In genomic region chr10:81400371-81401204, GRCm38 (mm10) we compare ENCODE assay signal across 11 mouse cellular contexts. TPM values are rescaled to one million over a fixed set of nuclear protein-coding genes. Genes with fewer than 3 reads are reported as not detected.
DNase-seq lines count a peak whose midpoint lies in the region; ATAC-seq lines count a peak whose summit lies in the region.
"Had no signal": no experiment of that assay in that cellular context is flagged by ENCODE, and none has a peak within 500 bp of the region (broad histone marks: within the 10 kb centered on the region; RNA-seq: fewer than 3 reads in every experiment).

No protein-coding gene starts in this region.

- 46% methylated on average over 22 of the region's 22 CpGs for WGBS in heart, embryonic 10.5 days
- 58% methylated on average over 21 of the region's 22 CpGs for WGBS in forebrain, embryonic 12.5 days
- WGBS in liver, embryonic 12.5 days (ENCODE audit: insufficient replicate concordance), result 76% methylated on average over 22 of the region's 22 CpGs

- H3K27me3 ChIP-seq in heart, embryonic 10.5 days (ENCODE audit: insufficient read depth, poor library complexity, severe bottlenecking), result peaks cover 69% of the 10 kb centered on the region
- peaks cover 39% of the 10 kb centered on the region for H3K27me3 ChIP-seq in forebrain, embryonic 12.5 days
- H3K27me3 ChIP-seq in liver, embryonic 12.5 days (replicated peaks), result peaks cover 40% of the 10 kb centered on the region

- H3K4me3 ChIP-seq in heart, embryonic 10.5 days, result peak overlapping the region; percentile 10
- 0 out of 2 replicates have a peak overlapping the region, but pooled peaks have one; percentile 5 for H3K4me3 ChIP-seq in forebrain, embryonic 12.5 days (replicated peaks)
- no peak overlapping the region for H3K4me3 ChIP-seq in liver, embryonic 12.5 days

- DNase-seq in heart, embryonic 10.5 days (ENCODE audit: low spot score), result no peak
- no peak for DNase-seq in heart, adult 9 months (ENCODE audit: low spot score in 2 of 2)
- DNase-seq in brain, adult 2 months (ENCODE audit: low read depth, low spot score), result peak; percentile 94
- no peak for DNase-seq in embryo, embryonic 10.5 days (ENCODE audit: low spot score)
- no peak for DNase-seq in yolk sac, embryonic 10.5 days (ENCODE audit: low spot score)
- no peak for DNase-seq in spleen, adult 12 weeks (ENCODE audit: low spot score)
- DNase-seq: adrenal gland, postnatal 14 days; lung, postnatal 10 days; right cerebral cortex, postnatal 14 days had no signal

- peak overlapping the region; percentile 19; the same call in 1 of the 2 replicates for H3K4me2 ChIP-seq in forebrain, embryonic 12.5 days
- 0 out of 2 replicates have a peak overlapping the region, but pooled peaks have one; percentile 46 for H3K4me2 ChIP-seq in liver, embryonic 12.5 days

- no peaks in the 10 kb centered on the region for H3K9me3 ChIP-seq in heart, embryonic 10.5 days
- H3K9me3 ChIP-seq in forebrain, embryonic 12.5 days, result no peaks in the 10 kb centered on the region
- H3K9me3 ChIP-seq in liver, embryonic 12.5 days (replicated peaks), result no peaks in the 10 kb centered on the region

- peak overlapping the region; percentile 73 for H3K27ac ChIP-seq in heart, embryonic 10.5 days
- peak overlapping the region; percentile 84; the same call in 1 of the 2 replicates for H3K27ac ChIP-seq in forebrain, embryonic 12.5 days
- no peak overlapping the region for H3K27ac ChIP-seq in liver, embryonic 12.5 days

- H3K36me3 ChIP-seq in heart, embryonic 10.5 days, result peaks cover 45% of the 10 kb centered on the region
- peaks cover 18% of the 10 kb centered on the region for H3K36me3 ChIP-seq in forebrain, embryonic 12.5 days (replicated peaks)
- peaks cover 27% of the 10 kb centered on the region for H3K36me3 ChIP-seq in liver, embryonic 12.5 days

- peaks cover 58% of the 10 kb centered on the region for H3K4me1 ChIP-seq in heart, embryonic 10.5 days
- peaks cover 56% of the 10 kb centered on the region for H3K4me1 ChIP-seq in forebrain, embryonic 12.5 days
- peaks cover 44% of the 10 kb centered on the region for H3K4me1 ChIP-seq in liver, embryonic 12.5 days

- H3K9ac ChIP-seq in forebrain, embryonic 12.5 days, result no peak overlapping the region
- no peak overlapping the region for H3K9ac ChIP-seq in liver, embryonic 12.5 days

- ATAC-seq in forebrain, embryonic 12.5 days (ENCODE audit: low FRiP score), result no peak
- ATAC-seq in liver, embryonic 12.5 days, result no peak

RNA-seq across cellular contexts. Expression of gene Smim24, which starts 7.7 kb away (rescaled TPM):
- polyA plus RNA-seq in heart, embryonic 10.5 days (2016; fragmentation: Nextera tagmentation; extraction: Ambion mirVana), result 3.4 and 4.0 TPM in 2 replicates
- polyA plus RNA-seq in forebrain, embryonic 12.5 days (2016; fragmentation: Nextera tagmentation; extraction: Ambion mirVana), result 1.8 and 2.6 TPM in 2 replicates
- polyA plus RNA-seq in liver, embryonic 12.5 days (2016; fragmentation: Nextera tagmentation; extraction: Ambion mirVana), result 1.8 TPM in 2 replicates

RNA-seq across cellular contexts. Expression of gene Gm48552, which starts 11.8 kb away (rescaled TPM):
- 1.1 and 1.7 TPM in 2 replicates for polyA plus RNA-seq in heart, embryonic 10.5 days (2016; fragmentation: Nextera tagmentation; extraction: Ambion mirVana)
- polyA plus RNA-seq in forebrain, embryonic 12.5 days (2016; fragmentation: Nextera tagmentation; extraction: Ambion mirVana), result 1.4 and 2.1 TPM in 2 replicates
- 0.71 and 0.98 TPM in 2 replicates for polyA plus RNA-seq in liver, embryonic 12.5 days (2016; fragmentation: Nextera tagmentation; extraction: Ambion mirVana)

RNA-seq across cellular contexts. Expression of gene Gm48551, which starts 16.3 kb away (rescaled TPM):
- 2.2 and 3.1 TPM in 2 replicates for polyA plus RNA-seq in heart, embryonic 10.5 days (2016; fragmentation: Nextera tagmentation; extraction: Ambion mirVana)
- 4.2 and 4.6 TPM in 2 replicates for polyA plus RNA-seq in forebrain, embryonic 12.5 days (2016; fragmentation: Nextera tagmentation; extraction: Ambion mirVana)
- polyA plus RNA-seq in liver, embryonic 12.5 days (2016; fragmentation: Nextera tagmentation; extraction: Ambion mirVana), result 0.68 and 1.2 TPM in 2 replicates

RNA-seq across cellular contexts. Expression of gene Dohh, which starts 16.4 kb away (rescaled TPM):
- 100 and 105 TPM in 2 replicates for polyA plus RNA-seq in heart, embryonic 10.5 days (2016; fragmentation: Nextera tagmentation; extraction: Ambion mirVana)
- polyA plus RNA-seq in forebrain, embryonic 12.5 days (2016; fragmentation: Nextera tagmentation; extraction: Ambion mirVana), result 68.1 and 68.5 TPM in 2 replicates
- polyA plus RNA-seq in liver, embryonic 12.5 days (2016; fragmentation: Nextera tagmentation; extraction: Ambion mirVana), result 70.0 and 74.5 TPM in 2 replicates

RNA-seq across cellular contexts. Expression of gene Fzr1, which starts 22.3 kb away (rescaled TPM):
- 105 and 117 TPM in 2 replicates for polyA plus RNA-seq in heart, embryonic 10.5 days (2016; fragmentation: Nextera tagmentation; extraction: Ambion mirVana)
- polyA plus RNA-seq in forebrain, embryonic 12.5 days (2016; fragmentation: Nextera tagmentation; extraction: Ambion mirVana), result 145 and 148 TPM in 2 replicates
- polyA plus RNA-seq in liver, embryonic 12.5 days (2016; fragmentation: Nextera tagmentation; extraction: Ambion mirVana), result 93.8 and 100 TPM in 2 replicates
